Mouse (Mus musculus) ES-Bruce4 (cell line): Measurements from ENCODE around the gene Ddit4l.

Source experiments
- EP300 ChIP-seq: IDR thresholded peaks from 2 replicates; pipeline ENCODE4 v1.6.1; 2011; ENCODE audit warnings: low read depth, low read length; ENCODE audit not compliant: insufficient read depth
- POLR2A ChIP-seq: IDR thresholded peaks from one replicate; pipeline ENCODE4 v1.8.1; 2011; ENCODE audit warnings: low read length; ENCODE audit not compliant: insufficient read depth

GRCm38 (mm10) chr3:137649112-137649511 is 27.7 kb downstream of the Ddit4l start:
- TF ChIP-seq POLR2A (no peak), EP300 (no peak)
